Mouse (Mus musculus): Measurements from ENCODE around the gene Dennd4c. TPM values are rescaled to one million over a fixed set of nuclear protein-coding genes. Genes with fewer than 3 reads are reported as not detected.

Dennd4c gene
- total RNA-seq (2021), result 10 to 100 TPM; 27.5 to 28.8 TPM
- long read RNA-seq, experiment 1, full-length matches to known transcripts, result 1 of 11 reads
- long read RNA-seq, experiment 1, partial matches to known transcripts, result 4 of 11 reads
- long read RNA-seq, experiment 1, other reads (novel, unspliced or antisense), result 6 of 11 reads
- long read RNA-seq, experiment 2, full-length matches to known transcripts, result 1 of 12 reads
- long read RNA-seq, experiment 2, partial matches to known transcripts, result 5 of 12 reads
- long read RNA-seq, experiment 2, other reads (novel, unspliced or antisense), result 6 of 12 reads

DNA sequence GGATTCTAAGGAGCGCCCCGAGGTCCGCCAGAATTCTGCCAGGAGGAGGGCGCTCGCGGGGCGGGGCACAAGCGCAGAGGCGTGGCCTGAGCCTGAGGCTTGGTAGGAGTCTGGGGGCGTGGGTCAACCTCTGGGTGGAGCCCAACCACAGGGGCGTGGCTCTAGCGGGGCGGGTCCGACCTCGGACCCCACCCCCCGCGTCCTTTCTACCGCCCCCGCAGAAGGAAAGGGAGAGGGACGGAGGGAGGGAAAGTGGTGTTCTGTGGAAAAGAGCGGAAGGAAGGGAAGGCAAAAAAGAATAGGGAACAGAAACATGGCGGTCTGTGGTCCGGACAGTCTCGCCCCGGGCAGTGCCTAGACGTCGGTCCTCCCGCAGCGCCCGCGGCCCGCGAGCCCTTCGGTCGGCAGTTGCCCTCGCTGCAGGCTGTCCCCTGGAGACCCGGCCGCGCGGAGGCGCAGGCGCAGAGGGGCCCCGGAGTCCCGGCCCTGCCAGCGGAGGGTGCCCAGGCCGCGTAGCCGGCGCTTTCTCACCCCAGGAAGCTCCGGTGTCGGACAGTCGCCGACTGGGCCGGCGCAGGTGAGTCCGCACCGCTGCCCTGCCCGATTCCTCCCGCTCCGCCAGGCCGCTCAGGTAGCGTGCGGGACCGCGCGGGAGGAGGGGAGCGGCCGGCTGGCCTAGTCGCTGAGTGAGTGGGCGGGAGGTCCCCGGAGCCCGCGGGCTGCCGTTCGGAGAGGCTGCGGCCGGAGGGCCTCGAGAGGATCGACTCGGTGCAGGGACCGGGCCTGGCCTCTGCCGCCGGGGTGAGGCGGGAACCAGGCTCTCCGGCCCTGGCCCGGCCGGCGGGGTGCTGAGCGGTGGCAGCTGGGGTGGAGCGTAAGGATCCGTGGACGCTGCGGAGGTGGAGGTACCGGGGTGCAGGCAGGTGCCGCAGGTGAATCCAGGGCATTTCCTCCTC is at the start of gene Dennd4c:
Gene Dennd4c (plus strand): TSS at position 220 of the 956 bp plus-strand sequence.
- peak; percentile 98 for DNase-seq
- Histone ChIP-seq H3K4me3 (peak within 1 kb of the TSS; percentile 100), H3K27ac (peak within 1 kb of the TSS; percentile 95)
- intact Hi-C loops (cut with DNase I), result loop anchor here (5.0 kb wide), 2 partner anchors 91 to 109 kb away; partner anchors contain the start of gene Rps6
- TF ChIP-seq CTCF (IDR thresholded peaks at IDR 0.05), result peak; percentile 41; the same call in 1 of the 2 replicates

DNA sequence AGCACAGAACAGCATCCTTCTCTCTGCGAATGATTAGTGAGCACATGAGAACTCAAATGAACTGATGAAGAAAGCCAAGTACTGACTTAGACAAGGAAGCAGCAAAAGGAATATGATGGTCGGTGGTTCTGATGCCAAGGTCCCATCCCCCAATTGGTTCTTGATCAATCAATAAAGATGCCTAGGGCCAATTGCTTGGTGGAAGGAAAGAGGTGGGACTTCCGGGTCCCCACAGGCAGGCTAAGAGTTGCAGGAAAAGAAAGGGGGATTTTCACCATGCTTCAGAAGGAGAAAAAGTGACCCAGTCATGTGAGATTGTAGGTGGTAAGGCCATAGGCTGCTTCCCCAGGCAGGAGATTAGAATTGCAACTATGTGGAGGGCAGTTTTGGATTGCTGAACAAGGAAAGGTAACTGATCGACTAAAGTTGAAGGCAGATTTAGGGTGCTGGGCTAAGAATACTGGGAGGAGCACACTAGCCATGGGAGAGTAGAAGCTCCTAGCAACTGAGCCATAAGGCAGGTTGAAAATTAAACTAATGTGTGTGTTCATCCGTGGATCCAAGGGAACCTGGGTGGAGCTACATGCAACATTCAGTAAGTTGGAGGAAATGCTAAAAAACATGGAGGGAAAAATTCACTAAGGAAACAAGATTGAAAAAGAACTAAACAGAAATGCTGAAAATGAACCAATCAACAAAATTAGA is 49.0 kb upstream of the Dennd4c start:
- Histone ChIP-seq H3K27ac (no peak overlapping the region), H3K4me3 (no peak overlapping the region)
- no peak for DNase-seq
- no peak for TF ChIP-seq CTCF (IDR thresholded peaks at IDR 0.05)
- intact Hi-C loops (cut with DNase I), result no loop called here

DNA sequence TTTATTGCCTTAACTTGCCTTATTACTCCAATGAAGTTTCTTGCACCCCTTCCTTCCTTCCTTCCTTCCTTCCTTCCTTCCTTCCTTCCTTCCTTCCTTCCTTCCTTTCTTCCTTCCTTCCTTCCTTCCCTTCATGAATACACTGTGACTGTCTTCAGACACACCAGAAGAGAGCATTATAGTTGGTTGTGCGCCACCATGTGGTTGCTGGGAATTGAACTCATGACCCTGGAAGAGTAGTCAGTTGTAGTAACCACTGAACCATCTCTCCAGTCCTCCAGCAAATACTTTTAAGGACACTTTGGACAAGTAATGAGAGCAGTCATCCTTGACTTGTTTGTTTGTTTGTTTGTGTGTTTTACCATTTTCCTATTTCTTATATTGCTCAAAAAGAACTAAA is 39.6 kb upstream of the Dennd4c start:
- TF ChIP-seq CTCF (IDR thresholded peaks at IDR 0.05), result no peak
- intact Hi-C loops (cut with DNase I), result no loop called here
- H3K4me3 ChIP-seq, result no peak overlapping the region
- no peak for DNase-seq
- no peak overlapping the region for H3K27ac ChIP-seq

DNA sequence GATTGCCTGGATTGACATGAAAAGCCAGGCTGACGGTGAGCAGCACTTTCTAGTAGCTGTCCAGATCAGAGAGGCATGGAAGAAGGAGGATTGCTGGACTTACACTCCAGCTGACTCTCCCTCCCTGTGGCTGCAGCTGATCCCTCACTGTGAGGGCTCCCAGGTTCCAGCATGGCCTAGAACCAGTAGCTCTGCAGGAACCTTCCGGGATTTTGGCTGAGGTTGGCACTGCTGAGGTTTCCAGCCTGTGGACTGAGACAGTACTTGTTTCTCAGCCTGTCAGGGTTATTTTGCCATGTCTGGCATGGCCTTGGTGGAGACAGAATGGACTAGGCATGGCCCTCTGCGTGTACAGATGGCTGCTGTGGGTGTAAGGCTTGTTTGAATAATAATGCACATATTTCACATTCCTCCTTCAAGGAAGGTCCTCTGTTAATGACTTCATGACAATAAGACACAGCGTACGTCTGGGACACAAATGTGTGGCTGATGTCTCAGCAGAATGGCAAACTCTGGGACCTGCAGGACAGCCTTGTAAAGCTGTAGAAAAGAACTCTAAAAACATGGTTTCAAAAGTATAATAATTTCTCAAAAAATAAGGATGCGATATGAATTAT is 38.2 kb upstream of the Dennd4c start:
- no peak for TF ChIP-seq CTCF (IDR thresholded peaks at IDR 0.05)
- Histone ChIP-seq H3K4me3 (no peak overlapping the region), H3K27ac (no peak overlapping the region)
- no peak for DNase-seq
- intact Hi-C loops (cut with DNase I), result no loop called here

DNA sequence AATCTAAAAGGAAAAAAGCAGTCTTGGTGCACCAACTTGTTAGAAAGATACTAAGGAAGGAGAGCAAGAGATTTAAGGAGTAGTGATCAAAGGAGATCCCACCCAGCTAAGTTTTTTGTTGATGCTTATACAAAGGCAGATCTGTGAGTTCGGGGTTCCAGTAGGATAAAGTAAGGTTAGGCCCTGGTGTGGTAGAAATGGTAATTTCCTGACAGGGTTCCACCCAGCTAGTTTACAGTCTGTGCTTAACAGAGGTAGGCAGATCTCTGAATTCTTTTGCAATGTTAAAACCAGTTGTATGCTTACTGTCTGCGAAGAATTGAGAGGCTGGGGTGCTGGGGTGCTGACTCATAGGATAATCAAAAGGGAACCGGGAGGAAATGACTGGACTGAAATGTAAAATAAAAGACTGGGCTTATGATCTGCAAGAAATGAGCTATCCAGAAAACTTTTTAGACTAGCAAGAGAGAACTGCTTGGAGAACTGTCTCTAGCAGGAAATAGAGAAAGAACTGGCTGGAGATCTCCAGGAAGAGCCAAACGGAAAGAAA is 37.6 kb upstream of the Dennd4c start:
- H3K27ac ChIP-seq, result peak overlapping the region; percentile 65
- TF ChIP-seq CTCF (IDR thresholded peaks at IDR 0.05), result no peak
- DNase-seq, result no peak
- intact Hi-C loops (cut with DNase I), result no loop called here
- H3K4me3 ChIP-seq, result no peak overlapping the region

DNA sequence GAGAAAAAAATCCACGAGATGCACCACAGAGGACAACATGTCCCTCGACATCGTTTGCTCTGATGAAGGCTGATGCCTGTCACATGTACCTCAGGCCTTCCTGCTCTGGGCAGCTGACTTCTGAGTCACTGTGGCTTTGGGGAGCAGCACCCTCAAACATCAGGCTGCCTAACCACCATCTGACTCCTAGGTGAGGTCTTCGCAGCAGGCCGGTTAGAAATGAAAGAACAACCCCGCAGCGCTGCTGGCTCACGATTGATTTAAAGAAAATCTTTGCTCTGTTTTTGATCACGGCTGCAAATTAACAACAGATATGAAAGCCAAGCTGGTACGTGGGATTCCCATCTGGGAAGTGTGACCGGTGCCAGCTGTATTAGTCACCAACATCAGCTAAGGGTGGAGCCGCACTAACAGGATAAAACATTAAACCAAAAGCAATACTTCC is 35.6 kb upstream of the Dennd4c start:
- intact Hi-C loops (cut with DNase I), result no loop called here
- peak overlapping the region; percentile 86 for H3K27ac ChIP-seq
- peak; percentile 73 for DNase-seq
- no peak for TF ChIP-seq CTCF (IDR thresholded peaks at IDR 0.05)
- H3K4me3 ChIP-seq, result peak overlapping the region; percentile 50

DNA sequence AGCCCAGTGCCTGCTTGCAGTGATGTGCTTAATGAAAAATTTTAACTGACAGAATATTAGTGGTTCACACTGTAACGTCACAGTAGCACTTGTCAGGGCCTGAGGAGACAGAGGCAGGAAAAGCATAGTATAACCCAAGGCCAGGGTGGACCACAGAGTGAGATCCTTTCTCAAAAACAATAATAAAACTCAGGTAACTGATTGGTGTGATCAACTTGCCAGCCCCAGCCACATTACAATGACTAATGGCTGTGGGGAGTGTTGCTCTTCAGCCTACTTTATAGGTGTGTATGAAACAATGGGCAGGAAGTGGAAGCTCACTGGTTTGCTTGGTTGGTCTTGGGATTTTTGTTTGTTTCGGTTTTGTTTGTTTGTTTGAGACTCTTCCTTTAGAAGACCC is 34.8 kb upstream of the Dennd4c start:
- intact Hi-C loops (cut with DNase I), result no loop called here
- TF ChIP-seq CTCF (IDR thresholded peaks at IDR 0.05), result no peak
- H3K27ac ChIP-seq, result peak overlapping the region; percentile 86

DNA sequence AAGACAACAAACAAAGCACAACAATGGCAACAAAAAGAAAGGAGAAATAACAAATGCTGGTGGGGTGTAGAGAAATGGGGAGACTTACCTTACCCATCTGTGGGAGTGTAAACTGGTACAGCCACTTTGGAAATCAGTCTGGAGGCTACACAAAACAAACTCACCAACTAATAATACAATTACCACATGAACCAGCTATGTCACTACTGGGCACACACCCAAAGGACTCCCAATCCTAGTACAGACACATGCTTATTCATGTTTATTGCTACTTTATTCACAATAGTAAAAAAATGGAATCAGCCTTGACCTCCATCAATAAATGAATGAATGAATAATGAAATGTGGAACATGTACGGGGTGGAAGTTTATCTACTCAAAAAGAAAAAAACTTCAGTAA is 33.0 kb upstream of the Dennd4c start:
- intact Hi-C loops (cut with DNase I), result no loop called here
- DNase-seq, result peak; percentile 30
- H3K27ac ChIP-seq, result no peak overlapping the region
- H3K4me3 ChIP-seq, result no peak overlapping the region
- no peak for TF ChIP-seq CTCF (IDR thresholded peaks at IDR 0.05)

More for the DNA sequence above, 34.8 kb upstream of the Dennd4c start:
- no peak for DNase-seq
- H3K4me3 ChIP-seq, result no peak overlapping the region

DNA sequence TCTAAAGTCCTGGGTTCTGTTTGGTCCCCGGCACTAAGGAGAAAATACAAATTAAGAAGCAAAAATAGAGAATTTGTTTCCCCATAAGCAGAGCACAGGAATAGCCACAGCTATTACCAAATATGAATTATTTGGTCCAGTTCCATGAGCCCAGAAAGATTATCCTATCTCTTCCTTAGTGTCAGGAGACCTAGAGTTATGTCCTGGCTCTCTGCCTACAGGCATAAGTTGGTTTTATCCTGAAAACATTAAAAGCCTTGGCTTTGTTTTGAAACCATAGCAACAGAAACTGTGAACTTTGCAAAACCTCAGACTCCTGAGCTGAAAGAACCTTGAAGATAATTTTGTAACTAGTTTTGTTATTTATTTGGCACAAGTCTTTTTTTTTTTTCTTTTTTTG is 31.2 kb upstream of the Dennd4c start:
- no peak for DNase-seq
- H3K4me3 ChIP-seq, result no peak overlapping the region
- peak overlapping the region; percentile 54; the same call in 1 of the 2 replicates for H3K27ac ChIP-seq
- no peak for TF ChIP-seq CTCF (IDR thresholded peaks at IDR 0.05)
- intact Hi-C loops (cut with DNase I), result no loop called here

DNA sequence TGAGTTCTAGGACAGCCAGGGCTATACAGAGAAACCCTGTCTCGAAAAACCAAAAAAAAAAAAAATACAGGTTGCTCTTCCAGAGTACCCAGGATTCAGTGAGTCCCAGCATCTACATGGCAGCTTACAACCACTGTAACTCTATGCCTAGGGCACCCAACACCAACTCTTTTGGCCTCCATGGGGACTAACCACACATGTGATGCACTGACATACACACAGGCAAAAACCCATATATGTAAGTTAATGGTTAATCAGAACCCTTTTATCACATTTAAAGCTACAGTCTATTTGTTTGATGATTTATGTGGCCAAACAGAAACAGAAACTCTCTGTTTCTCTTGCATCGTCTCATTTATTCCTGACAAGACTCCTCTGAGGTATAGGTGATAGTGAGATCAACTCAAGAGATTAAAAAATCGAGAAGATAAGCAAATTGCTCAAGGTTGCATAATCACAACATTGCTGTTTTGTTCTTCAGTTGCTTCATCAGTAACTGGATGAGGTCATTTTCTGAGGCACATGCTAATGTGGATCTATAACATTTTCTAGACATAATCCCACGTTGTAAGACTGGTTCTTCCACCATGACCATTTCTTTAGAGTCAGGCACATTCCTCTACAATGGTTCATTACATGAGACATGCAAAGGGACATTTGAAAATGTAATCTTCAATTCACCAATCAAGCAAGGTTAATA is 29.3 kb upstream of the Dennd4c start:
- H3K4me3 ChIP-seq, result no peak overlapping the region
- H3K27ac ChIP-seq, result no peak overlapping the region
- no peak for DNase-seq
- intact Hi-C loops (cut with DNase I), result no loop called here
- no peak for TF ChIP-seq CTCF (IDR thresholded peaks at IDR 0.05)

DNA sequence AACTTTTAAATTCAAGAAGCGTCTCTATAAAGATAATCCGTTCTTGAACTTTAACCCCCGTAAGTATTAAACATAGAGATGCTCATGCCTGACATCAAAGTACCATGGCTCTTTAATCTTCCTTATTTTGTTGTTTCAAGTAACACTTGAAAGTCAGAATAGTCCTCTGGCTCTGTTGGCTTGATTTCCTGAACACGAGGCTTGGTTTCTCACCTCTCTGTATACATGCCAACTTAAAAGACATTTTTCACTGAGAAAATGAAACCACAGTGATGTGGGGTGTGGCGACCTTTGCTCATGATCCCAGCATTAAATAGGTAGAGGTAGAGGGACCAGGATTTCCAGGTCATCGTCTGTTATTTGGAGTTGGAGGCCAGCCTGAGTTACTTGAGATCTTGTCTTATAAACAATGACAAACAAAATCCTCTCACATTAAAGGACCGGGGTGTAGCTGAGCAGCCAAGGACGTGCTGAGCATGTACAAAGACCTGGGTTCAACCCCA is 26.4 kb upstream of the Dennd4c start:
- Histone ChIP-seq H3K27ac (no peak overlapping the region), H3K4me3 (no peak overlapping the region)
- intact Hi-C loops (cut with DNase I), result no loop called here
- no peak for TF ChIP-seq CTCF (IDR thresholded peaks at IDR 0.05)
- DNase-seq, result no peak

Measured in gastrocnemius, adult 2 months (tissue).